Mouse (Mus musculus): ENCODE results near the gene Tgfbr3. TPM values are rescaled to one million over a fixed set of nuclear protein-coding genes. Genes with fewer than 3 reads are reported as not detected.

Tgfbr3 gene
- polyA plus RNA-seq, 1 experiment from 2014 or later, result 4.4 TPM

- H3K4me1 ChIP-seq (ENCODE audit: insufficient read depth), result peaks cover 8% of the 10 kb centered on the region
- 81% methylated on average over 7 of the region's 7 CpGs for WGBS (ENCODE audit: insufficient replicate concordance)
- H3K4me3 ChIP-seq (ENCODE audit: low read depth, low read length), result no peak overlapping the region
- no peak for DNase-seq
- no peaks in the 10 kb centered on the region for H3K9me3 ChIP-seq (ENCODE audit: low read length)
- TF ChIP-seq EP300 (IDR thresholded peaks at IDR 0.05; ENCODE audit: low read depth) (no peak), CTCF (IDR thresholded peaks at IDR 0.05; ENCODE audit: low read depth) (no peak)
- H3K36me3 ChIP-seq (replicated peaks; ENCODE audit: insufficient read depth, low read length), result no peaks in the 10 kb centered on the region; the same call in none of the 2 replicates
- no peak overlapping the region for H3K9ac ChIP-seq (replicated peaks)
- no peak overlapping the region for H3K4me2 ChIP-seq (ENCODE audit: low read depth, low read length)
- no peak overlapping the region for H3K27ac ChIP-seq (ENCODE audit: low read depth)
- ATAC-seq, result no peak
- H3K27me3 ChIP-seq (ENCODE audit: insufficient read depth, low read length), result no peaks in the 10 kb centered on the region
Observed at GRCm38 (mm10) chr5:107126561-107126960, 162.9 kb downstream of the Tgfbr3 start.

- Histone ChIP-seq H3K9ac (replicated peaks) (no peak overlapping the region), H3K27ac (ENCODE audit: low read depth) (no peak overlapping the region), H3K4me3 (ENCODE audit: low read depth, low read length) (no peak overlapping the region), H3K27me3 (ENCODE audit: insufficient read depth, low read length) (no peaks in the 10 kb centered on the region), H3K36me3 (replicated peaks; ENCODE audit: insufficient read depth, low read length) (no peaks in the 10 kb centered on the region; the same call in none of the 2 replicates), H3K9me3 (ENCODE audit: low read length) (no peaks in the 10 kb centered on the region), H3K4me2 (ENCODE audit: low read depth, low read length) (no peak overlapping the region), H3K4me1 (ENCODE audit: insufficient read depth) (peaks cover 18% of the 10 kb centered on the region)
- DNase-seq, result no peak
- no peak for ATAC-seq
- TF ChIP-seq EP300 (IDR thresholded peaks at IDR 0.05; ENCODE audit: low read depth) (no peak), CTCF (IDR thresholded peaks at IDR 0.05; ENCODE audit: low read depth) (no peak)
- WGBS (ENCODE audit: insufficient replicate concordance), result 69% methylated on average over 6 of the region's 6 CpGs
Observed at GRCm38 (mm10) chr5:107125131-107125530, 164.3 kb downstream of the Tgfbr3 start.

- Histone ChIP-seq H3K4me3 (ENCODE audit: low read depth, low read length) (no peak overlapping the region), H3K27ac (ENCODE audit: low read depth) (no peak overlapping the region), H3K9ac (replicated peaks) (no peak overlapping the region), H3K4me1 (ENCODE audit: insufficient read depth) (peaks cover 21% of the 10 kb centered on the region), H3K27me3 (ENCODE audit: insufficient read depth, low read length) (no peaks in the 10 kb centered on the region), H3K36me3 (replicated peaks; ENCODE audit: insufficient read depth, low read length) (no peaks in the 10 kb centered on the region; the same call in none of the 2 replicates), H3K4me2 (ENCODE audit: low read depth, low read length) (no peak overlapping the region), H3K9me3 (ENCODE audit: low read length) (no peaks in the 10 kb centered on the region)
- ATAC-seq (no peak), DNase-seq (no peak)
- 80% methylated on average over 7 of the region's 7 CpGs for WGBS (ENCODE audit: insufficient replicate concordance)
- TF ChIP-seq CTCF (IDR thresholded peaks at IDR 0.05; ENCODE audit: low read depth) (no peak), EP300 (IDR thresholded peaks at IDR 0.05; ENCODE audit: low read depth) (no peak)
Observed at GRCm38 (mm10) chr5:107124531-107124930, 164.9 kb downstream of the Tgfbr3 start.

GRCm38 (mm10) chr5:107122622-107123021 is 166.8 kb downstream of the Tgfbr3 start:
- Histone ChIP-seq H3K9me3 (ENCODE audit: low read length) (no peaks in the 10 kb centered on the region), H3K4me3 (ENCODE audit: low read depth, low read length) (no peak overlapping the region), H3K36me3 (replicated peaks; ENCODE audit: insufficient read depth, low read length) (no peaks in the 10 kb centered on the region; the same call in 1 of the 2 replicates), H3K4me1 (ENCODE audit: insufficient read depth) (peaks cover 21% of the 10 kb centered on the region), H3K27me3 (ENCODE audit: insufficient read depth, low read length) (no peaks in the 10 kb centered on the region), H3K9ac (replicated peaks) (no peak overlapping the region), H3K4me2 (ENCODE audit: low read depth, low read length) (no peak overlapping the region), H3K27ac (ENCODE audit: low read depth) (no peak overlapping the region)
- WGBS (ENCODE audit: insufficient replicate concordance), result 87% methylated on average over 4 of the region's 4 CpGs
- no peak for DNase-seq
- no peak for ATAC-seq
- TF ChIP-seq EP300 (IDR thresholded peaks at IDR 0.05; ENCODE audit: low read depth) (no peak), CTCF (IDR thresholded peaks at IDR 0.05; ENCODE audit: low read depth) (no peak)

- peak overlapping the region; percentile 47; the same call in 1 of the 2 replicates for H3K4me2 ChIP-seq (ENCODE audit: low read depth, low read length)
- ATAC-seq, result peak; percentile 69
- H3K4me3 ChIP-seq (ENCODE audit: low read depth, low read length), result no peak overlapping the region
- 37% methylated on average over 10 of the region's 10 CpGs for WGBS (ENCODE audit: insufficient replicate concordance)
- no peak overlapping the region for H3K9ac ChIP-seq (replicated peaks)
- no peak for DNase-seq
- H3K36me3 ChIP-seq (replicated peaks; ENCODE audit: insufficient read depth, low read length), result no peaks in the 10 kb centered on the region
- peak; percentile 81 for TF ChIP-seq EP300 (IDR thresholded peaks at IDR 0.05; ENCODE audit: low read depth)
- TF ChIP-seq CTCF (IDR thresholded peaks at IDR 0.05; ENCODE audit: low read depth), result no peak
- no peaks in the 10 kb centered on the region for H3K27me3 ChIP-seq (ENCODE audit: insufficient read depth, low read length)
- H3K27ac ChIP-seq (ENCODE audit: low read depth), result peak overlapping the region; percentile 60
- H3K9me3 ChIP-seq (ENCODE audit: low read length), result no peaks in the 10 kb centered on the region
- H3K4me1 ChIP-seq (ENCODE audit: insufficient read depth), result peaks cover 21% of the 10 kb centered on the region
Observed at GRCm38 (mm10) chr5:107121086-107121485, 168.3 kb downstream of the Tgfbr3 start.

GRCm38 (mm10) chr5:107120624-107121023 is 168.8 kb downstream of the Tgfbr3 start:
- no peak overlapping the region for H3K9ac ChIP-seq (replicated peaks)
- H3K4me2 ChIP-seq (ENCODE audit: low read depth, low read length), result peak overlapping the region; percentile 47; the same call in 1 of the 2 replicates
- H3K36me3 ChIP-seq (replicated peaks; ENCODE audit: insufficient read depth, low read length), result no peaks in the 10 kb centered on the region
- peaks cover 21% of the 10 kb centered on the region for H3K4me1 ChIP-seq (ENCODE audit: insufficient read depth)
- WGBS (ENCODE audit: insufficient replicate concordance), result 67% methylated on average over 3 of the region's 3 CpGs
- no peaks in the 10 kb centered on the region for H3K9me3 ChIP-seq (ENCODE audit: low read length)
- DNase-seq (peak; percentile 51), ATAC-seq (peak; percentile 66)
- H3K4me3 ChIP-seq (ENCODE audit: low read depth, low read length), result no peak overlapping the region
- H3K27me3 ChIP-seq (ENCODE audit: insufficient read depth, low read length), result no peaks in the 10 kb centered on the region
- peak overlapping the region; percentile 60; the same call in 1 of the 2 replicates for H3K27ac ChIP-seq (ENCODE audit: low read depth)
- TF ChIP-seq EP300 (IDR thresholded peaks at IDR 0.05; ENCODE audit: low read depth) (no peak), CTCF (IDR thresholded peaks at IDR 0.05; ENCODE audit: low read depth) (no peak)
